Mouse (Mus musculus) liver, adult (tissue): ENCODE data around the gene Disc1.

Experiments used
- GATA4 ChIP-seq: IDR thresholded peaks from 2 replicates; pipeline ENCODE4 v1.6.1; 2014; ENCODE audit warnings: mild to moderate bottlenecking, low read length; ENCODE audit not compliant: insufficient replicate concordance

The Disc1 gene

GRCm38 (mm10) chr8:125053505-125054435 is at the start of gene Disc1:
TSS of gene Disc1 (plus strand) at chr8:125054195.
- TF ChIP-seq GATA4 = no peak

GRCm38 (mm10) chr8:125012695-125013627 is 41.0 kb upstream of the Disc1 start, which contains the start of gene Tsnax:
TSS of gene Tsnax (plus strand) at chr8:125012997.
- peak; percentile 67; the same call in 1 of the 2 replicates for TF ChIP-seq GATA4

- peak; percentile 72; the same call in 1 of the 2 replicates for TF ChIP-seq GATA4
Observed at GRCm38 (mm10) chr8:125024085-125024484, 29.9 kb upstream of the Disc1 start.

- TF ChIP-seq GATA4 = no peak
Observed at GRCm38 (mm10) chr8:125027211-125027610, 26.8 kb upstream of the Disc1 start.

GRCm38 (mm10) chr8:125028841-125029240 is 25.2 kb upstream of the Disc1 start:
- no peak for TF ChIP-seq GATA4

- TF ChIP-seq GATA4 = no peak
Observed at GRCm38 (mm10) chr8:125031276-125031675, 22.7 kb upstream of the Disc1 start.

GRCm38 (mm10) chr8:125034669-125035068 is 19.3 kb upstream of the Disc1 start:
- TF ChIP-seq GATA4 = no peak

GRCm38 (mm10) chr8:125037081-125037480 is 16.9 kb upstream of the Disc1 start:
- TF ChIP-seq GATA4 = no peak

GRCm38 (mm10) chr8:125038731-125039130 is 15.3 kb upstream of the Disc1 start:
- no peak for TF ChIP-seq GATA4

- no peak for TF ChIP-seq GATA4
Observed at GRCm38 (mm10) chr8:125040587-125041375, 13.2 kb upstream of the Disc1 start.

- TF ChIP-seq GATA4 = no peak
Observed at GRCm38 (mm10) chr8:125041496-125041895, 12.5 kb upstream of the Disc1 start.

- no peak for TF ChIP-seq GATA4
Observed at GRCm38 (mm10) chr8:125043394-125043793, 10.6 kb upstream of the Disc1 start.

- TF ChIP-seq GATA4 = no peak
Observed at GRCm38 (mm10) chr8:125043935-125044334, 10.1 kb upstream of the Disc1 start.

GRCm38 (mm10) chr8:125045760-125046159 is 8.2 kb upstream of the Disc1 start:
- TF ChIP-seq GATA4 = no peak
